Mouse (Mus musculus): Measurements from ENCODE around the gene Lifr. TPM values are rescaled to one million over a fixed set of nuclear protein-coding genes. Genes with fewer than 3 reads are reported as not detected.

Lifr gene
- total RNA-seq, 2 experiments from 2014 or later = 47.8 to 56.1 TPM

- Histone ChIP-seq H3K27ac (no peak overlapping the region), H3K4me3 (no peak overlapping the region)
- TF ChIP-seq CTCF (IDR thresholded peaks at IDR 0.05) = no peak
- intact Hi-C loops (cut with DNase I) = no loop called here
- no peak for DNase-seq (ENCODE audit: extremely low spot score in 1 of 2, low spot score in 2 of 2)
Observed at GRCm38 (mm10) chr15:7082901-7083300, 7.5 kb upstream of the Lifr start.

- H3K27ac ChIP-seq = no peak overlapping the region
- no peak overlapping the region for H3K4me3 ChIP-seq
- intact Hi-C loops (cut with DNase I) = no loop called here
- no peak for DNase-seq (ENCODE audit: extremely low spot score in 1 of 2, low spot score in 2 of 2)
- TF ChIP-seq CTCF (IDR thresholded peaks at IDR 0.05) = no peak
Observed at GRCm38 (mm10) chr15:7084780-7085497, 5.5 kb upstream of the Lifr start.

GRCm38 (mm10) chr15:7088691-7089090 is 1.7 kb upstream of the Lifr start:
- TF ChIP-seq CTCF (IDR thresholded peaks at IDR 0.05) = no peak
- intact Hi-C loops (cut with DNase I) = no loop called here
- no peak overlapping the region for H3K27ac ChIP-seq
- no peak overlapping the region for H3K4me3 ChIP-seq
- DNase-seq (ENCODE audit: extremely low spot score in 1 of 2, low spot score in 2 of 2) = no peak

- TF ChIP-seq CTCF (IDR thresholded peaks at IDR 0.05) = no peak
- Histone ChIP-seq H3K27ac (no peak overlapping the region), H3K4me3 (no peak overlapping the region)
- intact Hi-C loops (cut with DNase I) = no loop called here
- no peak for DNase-seq (ENCODE audit: extremely low spot score in 1 of 2, low spot score in 2 of 2)
Observed at GRCm38 (mm10) chr15:7092321-7092720, 1.9 kb downstream of the Lifr start.

- intact Hi-C loops (cut with DNase I) = no loop called here
- no peak for DNase-seq (ENCODE audit: extremely low spot score in 1 of 2, low spot score in 2 of 2)
- Histone ChIP-seq H3K4me3 (no peak overlapping the region), H3K27ac (no peak overlapping the region)
- TF ChIP-seq CTCF (IDR thresholded peaks at IDR 0.05) = no peak
Observed at GRCm38 (mm10) chr15:7099406-7099805, 9.0 kb downstream of the Lifr start.

- DNase-seq (ENCODE audit: extremely low spot score in 1 of 2, low spot score in 2 of 2) = no peak
- intact Hi-C loops (cut with DNase I) = no loop called here
- no peak overlapping the region for H3K27ac ChIP-seq
- no peak overlapping the region for H3K4me3 ChIP-seq
- no peak for TF ChIP-seq CTCF (IDR thresholded peaks at IDR 0.05)
Observed at GRCm38 (mm10) chr15:7100226-7100625, 9.8 kb downstream of the Lifr start.

GRCm38 (mm10) chr15:7103051-7103450 is 12.6 kb downstream of the Lifr start:
- Histone ChIP-seq H3K27ac (no peak overlapping the region), H3K4me3 (no peak overlapping the region)
- intact Hi-C loops (cut with DNase I) = no loop called here
- no peak for DNase-seq (ENCODE audit: extremely low spot score in 1 of 2, low spot score in 2 of 2)
- TF ChIP-seq CTCF (IDR thresholded peaks at IDR 0.05) = no peak

- intact Hi-C loops (cut with DNase I) = no loop called here
- DNase-seq (ENCODE audit: extremely low spot score in 1 of 2, low spot score in 2 of 2) = no peak
- TF ChIP-seq CTCF (IDR thresholded peaks at IDR 0.05) = no peak
- H3K27ac ChIP-seq = no peak overlapping the region
- no peak overlapping the region for H3K4me3 ChIP-seq
Observed at GRCm38 (mm10) chr15:7105224-7105623, 14.8 kb downstream of the Lifr start.

GRCm38 (mm10) chr15:7108160-7108559 is 17.7 kb downstream of the Lifr start:
- no peak for DNase-seq (ENCODE audit: extremely low spot score in 1 of 2, low spot score in 2 of 2)
- H3K4me3 ChIP-seq = no peak overlapping the region
- H3K27ac ChIP-seq = no peak overlapping the region
- intact Hi-C loops (cut with DNase I) = no loop called here
- TF ChIP-seq CTCF (IDR thresholded peaks at IDR 0.05) = no peak

- intact Hi-C loops (cut with DNase I) = no loop called here
- no peak for TF ChIP-seq CTCF (IDR thresholded peaks at IDR 0.05)
- Histone ChIP-seq H3K4me3 (no peak overlapping the region), H3K27ac (no peak overlapping the region)
- DNase-seq (ENCODE audit: extremely low spot score in 1 of 2, low spot score in 2 of 2) = no peak
Observed at GRCm38 (mm10) chr15:7112227-7112907, 22.0 kb downstream of the Lifr start.

- DNase-seq (ENCODE audit: extremely low spot score in 1 of 2, low spot score in 2 of 2) = no peak
Observed at GRCm38 (mm10) chr15:7113906-7114305, 23.5 kb downstream of the Lifr start.

GRCm38 (mm10) chr15:7115326-7116003 is 25.1 kb downstream of the Lifr start:
- intact Hi-C loops (cut with DNase I) = no loop called here
- no peak overlapping the region for H3K27ac ChIP-seq
- TF ChIP-seq CTCF (IDR thresholded peaks at IDR 0.05) = no peak
- no peak for DNase-seq (ENCODE audit: extremely low spot score in 1 of 2, low spot score in 2 of 2)
- H3K4me3 ChIP-seq = no peak overlapping the region

More at GRCm38 (mm10) chr15:7113906-7114305, 23.5 kb downstream of the Lifr start:
- Histone ChIP-seq H3K27ac (no peak overlapping the region), H3K4me3 (no peak overlapping the region)
- intact Hi-C loops (cut with DNase I) = no loop called here
- no peak for TF ChIP-seq CTCF (IDR thresholded peaks at IDR 0.05)
